Mouse (Mus musculus): Measurements from ENCODE around the gene Adam29. TPM values are rescaled to one million over a fixed set of nuclear protein-coding genes. Genes with fewer than 3 reads are reported as not detected.

The Adam29 gene
- total RNA-seq (2022) = not detected

DNA sequence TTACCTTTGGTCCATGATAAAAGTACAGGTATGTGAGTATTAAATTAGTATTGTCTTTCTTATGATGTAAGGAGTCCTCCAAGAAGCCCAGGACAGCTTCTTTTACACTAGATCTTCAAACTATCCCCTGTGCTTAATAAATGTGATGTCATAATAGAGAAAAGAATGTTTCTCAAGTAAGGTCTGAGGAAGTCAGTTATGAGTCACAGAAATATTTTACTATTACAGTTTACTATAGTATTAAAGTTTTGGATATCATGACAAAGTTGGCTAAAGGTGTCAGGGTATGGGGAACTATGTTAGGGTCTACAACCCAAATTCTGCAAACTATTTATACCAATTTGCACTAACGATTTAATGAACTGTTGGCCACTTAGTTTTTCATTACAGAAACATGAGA lies at the start of gene Adam29:
TSS of gene Adam29 (minus strand) at position 101 of the 400 bp plus-strand sequence.
- DNase-seq = no peak

DNA sequence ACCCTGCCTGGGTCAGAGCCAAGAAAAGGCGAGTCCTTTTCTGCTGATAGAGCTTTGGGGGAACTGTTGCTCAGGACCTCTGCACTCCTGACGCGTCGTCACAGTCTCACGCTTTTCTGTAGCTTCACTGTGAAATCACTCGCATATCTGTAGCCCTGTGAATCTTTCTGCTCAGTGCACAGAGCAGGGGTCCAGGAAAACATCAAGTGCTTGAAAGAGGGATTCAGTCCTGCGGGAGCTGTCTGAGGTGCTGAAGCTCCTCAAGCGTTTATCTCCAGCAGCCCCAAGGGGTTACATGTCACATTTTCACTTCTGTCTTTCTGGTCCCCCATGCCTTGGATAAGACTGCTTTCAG lies 33.8 kb upstream of the Adam29 start:
- no peak for DNase-seq

- no peak for DNase-seq
Measured at GRCm38 (mm10) chr8:55939870-55940525, 33.2 kb upstream of the Adam29 start, which contains the start of gene Glra3. Gene Glra3, plus strand, starts transcription at chr8:55940460.

Other genes starting within 250 kb of the Adam29 start
- gene Glra3, start 33.5 kb upstream of the Adam29 start, total RNA-seq (2022) = not detected

All from adrenal gland, adult 8-10 months (tissue).